Mouse (Mus musculus) liver, embryonic 11.5 days (tissue): ENCODE results near the gene Nrxn1. TPM values are rescaled to one million over a fixed set of nuclear protein-coding genes. Genes with fewer than 3 reads are reported as not detected.

Source experiments
- ATAC-seq: fragments of 200-750 bp; cut with Nextera tagmentation; replicated peaks from 2 replicates; pipeline ENCODE4 v1.8.0; 2017; ENCODE audit warnings: moderate number of reproducible peaks, mild to moderate bottlenecking, moderate TSS enrichment, moderate library complexity; ENCODE audit not compliant: low FRiP score
- DNase-seq: peaks from one replicate; pipeline ENCODE4 v3.0.0-alpha.2; 2017; ENCODE audit warnings: low spot score
- H3K27ac ChIP-seq: fragments of 300-500 bp; sonication (generic); 2 replicates; pipeline ENCODE4 v1.5.1; 2014; ENCODE audit warnings: mild to moderate bottlenecking, low read depth, low read length, control low read depth
- H3K27me3 ChIP-seq: fragments of 300-500 bp; sonication (generic); replicated peaks from 2 replicates; pipeline ENCODE4 v1.6.1; 2014; ENCODE audit warnings: low read length, mixed read lengths; ENCODE audit not compliant: control insufficient read depth, insufficient read depth
- H3K36me3 ChIP-seq: fragments of 300-500 bp; sonication (generic); 2 replicates; pipeline ENCODE4 v1.6.1; 2014; ENCODE audit warnings: mild to moderate bottlenecking, low read length, moderate library complexity, mixed read lengths; ENCODE audit not compliant: control insufficient read depth, insufficient read depth
- H3K4me1 ChIP-seq: fragments of 300-500 bp; sonication (generic); replicated peaks from 2 replicates; pipeline ENCODE4 v1.6.1; 2014; ENCODE audit warnings: low read length, mixed read lengths; ENCODE audit not compliant: control insufficient read depth, insufficient read depth
- H3K4me2 ChIP-seq: fragments of 300-500 bp; sonication (generic); 2 replicates; pipeline ENCODE4 v1.6.1; 2014; ENCODE audit warnings: mild to moderate bottlenecking, control low read depth, moderate library complexity
- H3K4me3 ChIP-seq: fragments of 300-500 bp; sonication (generic); 2 replicates; pipeline ENCODE4 v1.5.1; 2014; ENCODE audit warnings: low read depth, low read length, control low read depth
- H3K9ac ChIP-seq: fragments of 300-500 bp; sonication (generic); 2 replicates; pipeline ENCODE4 v1.6.1; 2014; ENCODE audit warnings: low read depth, low read length, control low read depth
- H3K9me3 ChIP-seq: fragments of 300-500 bp; sonication (generic); 2 replicates; pipeline ENCODE4 v1.6.1; 2016; ENCODE audit warnings: low read length, inconsistent platforms, mixed read lengths; ENCODE audit not compliant: control insufficient read depth
- WGBS: fragments of 180-500 bp; shearing (Covaris S2); extraction: QIAGEN DNeasy Blood & Tissue Kit; methylation state at CpG from one replicate; pipeline ENCODE4 v1.1.7; 2014; 5-methylcytosine and 5-hydroxymethylcytosine counted together
- polyA plus RNA-seq: library from polyadenylated mRNA; unstranded; fragments of >200 nt; fragmentation: Nextera tagmentation; extraction: Ambion mirVana; gene quantifications from 2 replicates; pipeline ENCODE4 v1.2.1, GENCODE M21; 2014

Gene Nrxn1
- polyA plus RNA-seq, 1 experiment from 2014 or later: 0.70 TPM

DNA sequence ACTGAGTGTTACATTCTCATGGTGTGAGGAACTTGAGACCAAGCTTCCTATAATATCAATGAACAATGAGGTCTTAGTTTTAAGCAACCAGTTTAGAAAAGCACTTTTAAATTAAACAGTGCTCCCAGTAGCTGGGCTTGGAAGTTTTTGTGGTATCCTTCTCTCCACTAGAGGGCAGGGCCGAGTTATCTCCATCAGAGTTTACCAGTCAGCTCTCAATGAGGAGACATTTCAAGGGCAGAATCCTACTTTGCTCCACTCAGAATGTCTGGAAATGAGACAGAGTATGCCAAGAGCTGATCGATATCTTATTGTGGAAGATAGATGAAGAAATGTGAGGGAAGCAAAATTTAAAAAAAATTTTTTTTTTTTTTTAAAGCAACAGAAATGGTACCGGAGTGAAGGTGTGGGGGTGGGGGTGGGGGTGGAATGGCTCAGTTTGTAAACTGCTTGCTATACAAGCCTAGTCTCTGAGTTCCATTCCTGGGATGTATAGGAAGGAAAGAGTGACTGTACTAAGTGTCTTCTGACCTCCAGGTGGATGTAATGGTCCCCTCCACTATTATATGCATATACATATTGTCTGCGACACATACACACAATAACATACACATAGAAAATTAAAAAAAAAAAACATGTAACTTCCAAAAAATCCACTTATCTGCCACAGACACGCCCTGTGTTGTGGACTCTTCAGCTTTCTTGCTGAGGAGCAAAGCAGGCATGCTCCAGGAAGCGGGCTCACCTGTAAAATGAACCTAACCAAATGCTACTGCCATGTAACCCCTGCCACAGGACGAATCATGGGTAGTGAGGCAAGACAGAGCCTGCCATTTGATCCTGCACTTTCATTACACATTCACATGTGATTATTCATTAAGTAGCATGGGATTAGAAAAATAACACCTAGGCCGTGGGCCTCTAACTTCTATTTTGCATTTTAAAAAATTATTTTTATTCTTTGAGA is 283.4 kb downstream of the Nrxn1 start:
- Histone ChIP-seq H3K4me1 (no peaks in the 10 kb centered on the region), H3K27ac (no peak overlapping the region), H3K9ac (no peak overlapping the region), H3K27me3 (no peaks in the 10 kb centered on the region), H3K4me2 (no peak overlapping the region), H3K9me3 (no peaks in the 10 kb centered on the region), H3K4me3 (no peak overlapping the region), H3K36me3 (no peaks in the 10 kb centered on the region)
- 61% methylated on average over 8 of the region's 8 CpGs for WGBS
- ATAC-seq (peak; percentile 57; the same call in 1 of the 2 replicates), DNase-seq (no peak)

- Histone ChIP-seq H3K36me3 (no peaks in the 10 kb centered on the region), H3K4me2 (no peak overlapping the region), H3K9ac (no peak overlapping the region), H3K4me3 (no peak overlapping the region), H3K9me3 (no peaks in the 10 kb centered on the region), H3K4me1 (no peaks in the 10 kb centered on the region), H3K27ac (no peak overlapping the region), H3K27me3 (no peaks in the 10 kb centered on the region)
- ATAC-seq (no peak), DNase-seq (no peak)
- WGBS: 63% methylated on average over 2 of the region's 2 CpGs
These were observed 284.6 kb downstream of the Nrxn1 start for GRCm38 (mm10) chr17:90808256-90808655.

- ATAC-seq: no peak
- H3K27me3 ChIP-seq: no peaks in the 10 kb centered on the region
These were observed 285.7 kb downstream of the Nrxn1 start for GRCm38 (mm10) chr17:90807199-90807598.

DNA sequence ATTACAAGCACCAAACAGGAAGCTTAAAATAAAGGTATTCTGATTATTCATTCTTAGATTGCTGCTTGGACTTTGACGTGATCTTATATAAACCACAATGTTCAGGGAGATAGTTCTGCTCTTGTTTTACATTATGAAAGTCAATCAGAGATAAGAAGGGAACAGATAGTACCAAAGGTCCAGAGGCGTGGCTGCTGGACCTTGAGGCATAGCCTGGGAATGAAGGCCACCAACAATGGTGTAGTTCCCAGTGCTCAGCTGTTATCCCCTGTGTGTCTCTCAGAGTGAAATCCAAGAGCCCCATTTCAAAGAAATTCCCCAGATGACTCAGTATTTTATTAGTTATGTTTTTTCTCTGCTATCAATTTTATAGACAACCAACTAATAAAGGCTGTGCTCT is 294.2 kb downstream of the Nrxn1 start:
- no peak overlapping the region for H3K9ac ChIP-seq
- H3K9me3 ChIP-seq: no peaks in the 10 kb centered on the region
- no peak for ATAC-seq
- no peak overlapping the region for H3K4me3 ChIP-seq
- no peak overlapping the region for H3K4me2 ChIP-seq
- no peaks in the 10 kb centered on the region for H3K4me1 ChIP-seq
- H3K36me3 ChIP-seq: no peaks in the 10 kb centered on the region
- 68% methylated on average over 2 of the region's 2 CpGs for WGBS
- DNase-seq: no peak
- no peaks in the 10 kb centered on the region for H3K27me3 ChIP-seq
- no peak overlapping the region for H3K27ac ChIP-seq

More at GRCm38 (mm10) chr17:90807199-90807598, 285.7 kb downstream of the Nrxn1 start:
- Histone ChIP-seq H3K9ac (no peak overlapping the region), H3K9me3 (no peaks in the 10 kb centered on the region), H3K4me3 (no peak overlapping the region), H3K4me1 (no peaks in the 10 kb centered on the region), H3K27ac (no peak overlapping the region), H3K4me2 (no peak overlapping the region), H3K36me3 (no peaks in the 10 kb centered on the region)
- no peak for DNase-seq

- no peak for ATAC-seq
- Histone ChIP-seq H3K27ac (no peak overlapping the region), H3K4me3 (no peak overlapping the region), H3K9me3 (no peaks in the 10 kb centered on the region), H3K9ac (no peak overlapping the region), H3K27me3 (no peaks in the 10 kb centered on the region), H3K4me1 (no peaks in the 10 kb centered on the region), H3K4me2 (no peak overlapping the region), H3K36me3 (no peaks in the 10 kb centered on the region)
- 77% methylated on average over 2 of the region's 2 CpGs for WGBS
- no peak for DNase-seq
These were observed 295.1 kb downstream of the Nrxn1 start for GRCm38 (mm10) chr17:90797659-90798288.

DNA sequence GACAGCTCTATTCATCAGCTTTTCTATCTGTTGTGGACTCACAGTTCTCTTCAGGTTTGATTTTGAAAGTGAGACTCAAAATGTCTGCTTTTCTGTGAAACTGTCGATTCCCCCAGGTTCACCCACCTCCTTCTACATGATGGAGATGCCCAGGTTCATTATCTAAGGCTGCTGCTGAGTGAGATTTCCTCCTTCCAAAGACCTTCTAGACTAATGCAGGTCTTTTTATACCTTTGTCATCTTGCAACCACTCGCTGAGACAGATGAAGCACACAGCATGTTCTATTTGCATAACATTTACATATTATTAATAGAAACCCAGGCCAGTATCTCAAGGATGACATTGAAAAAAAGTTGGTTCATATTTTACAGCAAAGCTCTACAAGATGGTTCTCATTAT is 295.9 kb downstream of the Nrxn1 start:
- no peak overlapping the region for H3K4me2 ChIP-seq
- H3K36me3 ChIP-seq: no peaks in the 10 kb centered on the region
- ATAC-seq (no peak), DNase-seq (no peak)
- no peak overlapping the region for H3K9ac ChIP-seq
- WGBS: 63% methylated on average over 2 of the region's 2 CpGs
- H3K27me3 ChIP-seq: no peaks in the 10 kb centered on the region
- H3K4me3 ChIP-seq: no peak overlapping the region
- no peaks in the 10 kb centered on the region for H3K9me3 ChIP-seq
- no peaks in the 10 kb centered on the region for H3K4me1 ChIP-seq
- no peak overlapping the region for H3K27ac ChIP-seq

- WGBS: 81% methylated on average over 3 of the region's 3 CpGs
- Histone ChIP-seq H3K27ac (no peak overlapping the region), H3K4me3 (no peak overlapping the region), H3K27me3 (no peaks in the 10 kb centered on the region), H3K36me3 (no peaks in the 10 kb centered on the region), H3K9ac (no peak overlapping the region), H3K4me1 (no peaks in the 10 kb centered on the region), H3K4me2 (no peak overlapping the region), H3K9me3 (no peaks in the 10 kb centered on the region)
- DNase-seq (no peak), ATAC-seq (no peak)
These were observed 304.3 kb downstream of the Nrxn1 start for GRCm38 (mm10) chr17:90788491-90789127.

DNA sequence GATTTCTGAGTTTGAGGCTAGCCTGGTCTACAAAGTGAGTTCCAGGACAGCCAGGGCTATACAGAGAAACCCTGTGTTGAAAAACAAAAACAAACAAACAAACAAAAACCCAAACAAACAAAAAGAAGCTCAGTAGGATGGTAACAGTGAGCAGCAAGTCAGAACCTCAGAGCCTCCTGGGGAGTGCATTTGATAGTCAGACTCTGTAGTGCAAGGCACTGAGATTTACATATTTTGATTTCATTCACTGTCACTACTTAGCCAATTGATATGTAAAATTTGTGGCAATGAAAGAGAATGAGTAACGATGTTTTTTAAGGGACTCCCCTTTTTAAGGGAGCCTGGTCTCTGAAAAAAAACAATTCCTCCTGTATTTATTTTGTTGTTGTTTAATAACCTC is 304.8 kb downstream of the Nrxn1 start:
- no peaks in the 10 kb centered on the region for H3K36me3 ChIP-seq
- no peak overlapping the region for H3K9ac ChIP-seq
- no peak for DNase-seq
- WGBS: 43% methylated on average over 1 of the region's 1 CpGs
- H3K4me1 ChIP-seq: no peaks in the 10 kb centered on the region
- ATAC-seq: no peak
- no peaks in the 10 kb centered on the region for H3K27me3 ChIP-seq
- H3K27ac ChIP-seq: no peak overlapping the region
- no peaks in the 10 kb centered on the region for H3K9me3 ChIP-seq
- H3K4me2 ChIP-seq: no peak overlapping the region
- no peak overlapping the region for H3K4me3 ChIP-seq
